Mouse (Mus musculus) hindbrain, embryonic 10.5 days (tissue): Measurements from ENCODE around the gene Crybg3. TPM values are rescaled to one million over a fixed set of nuclear protein-coding genes. Genes with fewer than 3 reads are reported as not detected.
A peak's percentile ranks its signal among the peaks of the same experiment; 100 is the strongest.

Source experiments
- DNase-seq: peaks from one replicate; pipeline ENCODE4 v3.0.0-alpha.2; 2017; ENCODE audit warnings: low spot score
- H3K27ac ChIP-seq: fragments of 300-500 bp; sonication (generic); 2 replicates; pipeline ENCODE4 v1.5.1; 2016; ENCODE audit warnings: mild to moderate bottlenecking, moderate library complexity
- H3K27me3 ChIP-seq: fragments of 300-500 bp; sonication (generic); 2 replicates; pipeline ENCODE4 v1.6.1; 2016; ENCODE audit warnings: mild to moderate bottlenecking; ENCODE audit not compliant: poor library complexity, insufficient read depth, severe bottlenecking
- H3K36me3 ChIP-seq: fragments of 300-500 bp; sonication (generic); 2 replicates; pipeline ENCODE4 v1.6.1; 2016; ENCODE audit warnings: mild to moderate bottlenecking, moderate library complexity
- H3K4me1 ChIP-seq: fragments of 300-500 bp; sonication (generic); replicated peaks from 2 replicates; pipeline ENCODE4 v1.6.1; 2016; ENCODE audit warnings: mild to moderate bottlenecking
- H3K4me3 ChIP-seq: fragments of 300-500 bp; sonication (generic); 2 replicates; pipeline ENCODE4 v1.5.1; 2016; ENCODE audit warnings: mild to moderate bottlenecking, moderate library complexity
- H3K9me3 ChIP-seq: fragments of 300-500 bp; sonication (generic); 2 replicates; pipeline ENCODE4 v1.6.1; 2016; ENCODE audit warnings: mild to moderate bottlenecking, moderate library complexity
- WGBS: fragments of 180-500 bp; shearing (Covaris S2); methylation state at CpG from one replicate; pipeline ENCODE4 v1.1.7; 2016; 5-methylcytosine and 5-hydroxymethylcytosine counted together
- polyA plus RNA-seq: library from polyadenylated mRNA; unstranded; fragments of >200 nt; fragmentation: Nextera tagmentation; extraction: Ambion mirVana; gene quantifications from 2 replicates; pipeline ENCODE4 v1.2.1, GENCODE M21; 2016

Gene Crybg3
- polyA plus RNA-seq, 1 experiment from 2014 or later = 5.5 TPM

- Histone ChIP-seq H3K9me3 (no peaks in the 10 kb centered on the region), H3K36me3 (no peaks in the 10 kb centered on the region), H3K4me1 (peaks cover 18% of the 10 kb centered on the region), H3K27me3 (peaks cover 10% of the 10 kb centered on the region), H3K27ac (no peak overlapping the region), H3K4me3 (no peak overlapping the region)
- 92% methylated on average over 6 of the region's 6 CpGs for WGBS
- DNase-seq = no peak
Measured at GRCm38 (mm10) chr16:59597256-59597655, 3.5 kb downstream of the Crybg3 start.

GRCm38 (mm10) chr16:59594714-59595113 lies 6.1 kb downstream of the Crybg3 start:
- WGBS = 83% methylated on average over 3 of the region's 3 CpGs
- H3K27me3 ChIP-seq = no peaks in the 10 kb centered on the region

GRCm38 (mm10) chr16:59590790-59591189 lies 10.0 kb downstream of the Crybg3 start:
- Histone ChIP-seq H3K27ac (no peak overlapping the region), H3K9me3 (no peaks in the 10 kb centered on the region), H3K4me3 (no peak overlapping the region), H3K4me1 (no peaks in the 10 kb centered on the region; the same call in 1 of the 2 replicates), H3K27me3 (no peaks in the 10 kb centered on the region), H3K36me3 (no peaks in the 10 kb centered on the region)
- no peak for DNase-seq
- WGBS = 83% methylated on average over 6 of the region's 6 CpGs

More at GRCm38 (mm10) chr16:59594714-59595113, 6.1 kb downstream of the Crybg3 start:
- no peak for DNase-seq
- Histone ChIP-seq H3K9me3 (no peaks in the 10 kb centered on the region), H3K27ac (no peak overlapping the region), H3K4me3 (no peak overlapping the region), H3K4me1 (peaks cover 13% of the 10 kb centered on the region), H3K36me3 (no peaks in the 10 kb centered on the region)

- 93% methylated on average over 13 of the region's 13 CpGs for WGBS
- no peaks in the 10 kb centered on the region for H3K9me3 ChIP-seq
- no peak for DNase-seq
- no peaks in the 10 kb centered on the region for H3K27me3 ChIP-seq
- no peak overlapping the region for H3K27ac ChIP-seq
- no peaks in the 10 kb centered on the region; the same call in 1 of the 2 replicates for H3K4me1 ChIP-seq
- no peaks in the 10 kb centered on the region for H3K36me3 ChIP-seq
- no peak overlapping the region for H3K4me3 ChIP-seq
Measured at GRCm38 (mm10) chr16:59588351-59589025, 12.3 kb downstream of the Crybg3 start.

- Histone ChIP-seq H3K27me3 (no peaks in the 10 kb centered on the region), H3K4me1 (no peaks in the 10 kb centered on the region; the same call in 1 of the 2 replicates), H3K4me3 (no peak overlapping the region), H3K27ac (no peak overlapping the region), H3K36me3 (no peaks in the 10 kb centered on the region), H3K9me3 (no peaks in the 10 kb centered on the region)
- 90% methylated on average over 10 of the region's 10 CpGs for WGBS
- no peak for DNase-seq
Measured at GRCm38 (mm10) chr16:59587816-59588215, 13.0 kb downstream of the Crybg3 start.

GRCm38 (mm10) chr16:59586911-59587310 lies 13.9 kb downstream of the Crybg3 start:
- no peak overlapping the region for H3K4me3 ChIP-seq
- WGBS = 88% methylated on average over 8 of the region's 8 CpGs
- no peaks in the 10 kb centered on the region for H3K36me3 ChIP-seq
- no peaks in the 10 kb centered on the region for H3K27me3 ChIP-seq
- DNase-seq = no peak
- no peaks in the 10 kb centered on the region for H3K9me3 ChIP-seq
- H3K27ac ChIP-seq = 0 out of 2 replicates have a peak overlapping the region, but pooled peaks have one; percentile 24
- no peaks in the 10 kb centered on the region; the same call in 1 of the 2 replicates for H3K4me1 ChIP-seq

- H3K9me3 ChIP-seq = no peaks in the 10 kb centered on the region
- H3K36me3 ChIP-seq = no peaks in the 10 kb centered on the region
- 63% methylated on average over 6 of the region's 6 CpGs for WGBS
- H3K27me3 ChIP-seq = no peaks in the 10 kb centered on the region
- no peak overlapping the region for H3K27ac ChIP-seq
- no peak overlapping the region for H3K4me3 ChIP-seq
- no peaks in the 10 kb centered on the region; the same call in 1 of the 2 replicates for H3K4me1 ChIP-seq
- no peak for DNase-seq
Measured at GRCm38 (mm10) chr16:59586276-59586675, 14.5 kb downstream of the Crybg3 start.

GRCm38 (mm10) chr16:59585706-59586244 lies 15.0 kb downstream of the Crybg3 start:
- Histone ChIP-seq H3K27ac (no peak overlapping the region), H3K4me1 (no peaks in the 10 kb centered on the region; the same call in 1 of the 2 replicates), H3K36me3 (no peaks in the 10 kb centered on the region), H3K27me3 (no peaks in the 10 kb centered on the region), H3K4me3 (no peak overlapping the region), H3K9me3 (no peaks in the 10 kb centered on the region)
- WGBS = 85% methylated on average over 4 of the region's 4 CpGs
- no peak for DNase-seq

- 87% methylated on average over 5 of the region's 5 CpGs for WGBS
Measured at GRCm38 (mm10) chr16:59583515-59583914, 17.3 kb downstream of the Crybg3 start.

GRCm38 (mm10) chr16:59579237-59579636 lies 21.5 kb downstream of the Crybg3 start:
- no peak for DNase-seq
- Histone ChIP-seq H3K4me3 (no peak overlapping the region), H3K27me3 (no peaks in the 10 kb centered on the region), H3K27ac (no peak overlapping the region), H3K4me1 (no peaks in the 10 kb centered on the region; the same call in 1 of the 2 replicates), H3K9me3 (no peaks in the 10 kb centered on the region), H3K36me3 (peaks cover 6% of the 10 kb centered on the region; the same call in 1 of the 2 replicates)
- 88% methylated on average over 8 of the region's 8 CpGs for WGBS

More at GRCm38 (mm10) chr16:59583515-59583914, 17.3 kb downstream of the Crybg3 start:
- Histone ChIP-seq H3K36me3 (no peaks in the 10 kb centered on the region), H3K27ac (no peak overlapping the region), H3K4me3 (no peak overlapping the region), H3K4me1 (no peaks in the 10 kb centered on the region; the same call in 1 of the 2 replicates), H3K27me3 (no peaks in the 10 kb centered on the region), H3K9me3 (no peaks in the 10 kb centered on the region)
- no peak for DNase-seq

- DNase-seq = no peak
- Histone ChIP-seq H3K27ac (no peak overlapping the region), H3K27me3 (no peaks in the 10 kb centered on the region), H3K9me3 (no peaks in the 10 kb centered on the region), H3K4me3 (no peak overlapping the region), H3K36me3 (peaks cover 6% of the 10 kb centered on the region; the same call in 1 of the 2 replicates), H3K4me1 (no peaks in the 10 kb centered on the region; the same call in 1 of the 2 replicates)
- 75% methylated on average over 11 of the region's 11 CpGs for WGBS
Measured at GRCm38 (mm10) chr16:59573961-59574360, 26.8 kb downstream of the Crybg3 start.

- WGBS = 85% methylated on average over 3 of the region's 3 CpGs
- Histone ChIP-seq H3K4me1 (peaks cover 2% of the 10 kb centered on the region; the same call in 1 of the 2 replicates), H3K9me3 (no peaks in the 10 kb centered on the region), H3K27ac (no peak overlapping the region), H3K27me3 (no peaks in the 10 kb centered on the region), H3K36me3 (peaks cover 6% of the 10 kb centered on the region; the same call in 1 of the 2 replicates), H3K4me3 (no peak overlapping the region)
- DNase-seq = no peak
Measured at GRCm38 (mm10) chr16:59572685-59573084, 28.1 kb downstream of the Crybg3 start.

- Histone ChIP-seq H3K9me3 (no peaks in the 10 kb centered on the region), H3K4me3 (no peak overlapping the region), H3K27ac (no peak overlapping the region), H3K36me3 (no peaks in the 10 kb centered on the region), H3K27me3 (no peaks in the 10 kb centered on the region), H3K4me1 (peaks cover 3% of the 10 kb centered on the region; the same call in 1 of the 2 replicates)
- WGBS = 94% methylated on average over 8 of the region's 8 CpGs
- no peak for DNase-seq
Measured at GRCm38 (mm10) chr16:59570807-59571206, 30.0 kb downstream of the Crybg3 start.
